Mouse (Mus musculus) right cerebral cortex, postnatal 4 days (tissue): ENCODE data around the gene Oit1.

Source experiments
- DNase-seq: peaks from one replicate; pipeline ENCODE4 v3.0.0-alpha.2; 2022

Gene Oit1

DNA sequence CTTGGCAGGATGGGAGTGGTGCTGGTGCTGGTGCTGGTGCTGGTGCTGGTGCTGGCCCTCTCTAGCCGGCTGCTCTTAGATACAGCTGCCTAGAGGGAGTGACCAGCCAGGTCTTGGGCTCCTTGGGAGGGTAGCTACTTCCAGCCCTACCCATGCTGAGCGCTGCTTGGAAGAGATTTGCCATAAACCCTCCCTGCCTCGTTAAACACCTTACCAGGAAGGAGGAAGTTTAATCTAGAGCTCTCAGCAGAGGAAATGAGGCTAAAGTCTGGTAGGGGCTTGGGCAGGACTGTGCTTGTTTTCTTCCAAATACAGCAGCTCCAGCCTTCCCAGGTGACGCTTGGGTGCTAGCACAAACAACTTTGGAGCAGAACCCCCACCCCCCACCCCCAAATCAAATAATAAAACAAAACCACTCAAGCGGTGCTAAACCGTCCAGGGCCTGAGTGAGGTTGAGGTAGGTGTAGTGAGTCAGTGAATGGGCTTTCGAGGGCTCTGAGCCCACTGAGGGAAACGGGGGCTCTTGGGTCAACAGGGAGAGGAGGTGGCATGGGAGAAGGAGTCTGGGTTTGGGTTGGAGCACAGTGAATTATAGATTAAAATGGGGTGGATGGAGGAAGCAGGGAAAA is at the start of gene Oit1:
Oit1 (minus strand) TSS at position 70 of the 629 bp plus-strand sequence.
- no peak for DNase-seq

DNA sequence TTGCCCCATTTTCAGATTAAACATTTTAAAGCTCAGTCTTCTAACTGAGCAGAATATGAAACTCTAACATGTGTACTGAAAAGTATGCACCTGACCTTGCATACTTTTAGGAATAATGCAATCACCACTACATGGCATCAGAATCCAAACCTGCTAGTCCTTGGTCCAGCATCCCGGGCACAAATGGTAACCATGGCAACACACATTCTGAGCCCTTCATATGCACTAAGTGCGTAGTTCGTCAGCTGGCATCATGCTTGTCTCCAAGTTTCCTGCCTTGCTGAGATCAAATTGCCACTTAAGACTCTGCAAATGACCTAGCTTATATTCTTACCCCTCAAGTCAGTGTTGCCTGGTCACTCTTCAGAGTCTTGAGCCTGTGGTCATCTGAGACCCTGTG is 44.3 kb upstream of the Oit1 start:
- DNase-seq = no peak

- DNase-seq = no peak
Observed at GRCm38 (mm10) chr14:8421199-8421787, 42.7 kb upstream of the Oit1 start.

GRCm38 (mm10) chr14:8418610-8419009 is 40.1 kb upstream of the Oit1 start:
- no peak for DNase-seq

GRCm38 (mm10) chr14:8405946-8406345 is 27.4 kb upstream of the Oit1 start:
- no peak for DNase-seq

GRCm38 (mm10) chr14:8403310-8403709 is 24.8 kb upstream of the Oit1 start:
- DNase-seq = no peak

DNA sequence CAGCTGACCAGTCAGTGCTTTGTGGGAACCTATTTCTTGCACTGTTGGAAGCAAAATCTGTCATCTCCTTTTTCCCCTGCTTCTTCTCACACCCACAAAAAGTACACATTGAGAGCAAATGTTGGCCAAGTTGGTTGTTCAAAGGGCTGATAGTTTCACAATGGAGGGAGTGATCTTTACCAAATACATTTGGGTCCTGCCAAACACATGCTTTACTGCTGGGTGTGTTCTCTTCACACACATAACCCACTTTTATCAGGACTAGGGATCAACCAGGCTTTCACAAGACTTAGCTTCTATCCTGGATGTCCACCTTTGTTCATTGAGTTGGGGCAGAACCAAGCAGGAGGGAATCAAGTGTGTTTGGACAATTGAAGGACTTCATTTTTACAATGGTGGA is 20.0 kb upstream of the Oit1 start:
- no peak for DNase-seq

- DNase-seq = no peak
Observed at GRCm38 (mm10) chr14:8395690-8396287, 17.2 kb upstream of the Oit1 start.

DNA sequence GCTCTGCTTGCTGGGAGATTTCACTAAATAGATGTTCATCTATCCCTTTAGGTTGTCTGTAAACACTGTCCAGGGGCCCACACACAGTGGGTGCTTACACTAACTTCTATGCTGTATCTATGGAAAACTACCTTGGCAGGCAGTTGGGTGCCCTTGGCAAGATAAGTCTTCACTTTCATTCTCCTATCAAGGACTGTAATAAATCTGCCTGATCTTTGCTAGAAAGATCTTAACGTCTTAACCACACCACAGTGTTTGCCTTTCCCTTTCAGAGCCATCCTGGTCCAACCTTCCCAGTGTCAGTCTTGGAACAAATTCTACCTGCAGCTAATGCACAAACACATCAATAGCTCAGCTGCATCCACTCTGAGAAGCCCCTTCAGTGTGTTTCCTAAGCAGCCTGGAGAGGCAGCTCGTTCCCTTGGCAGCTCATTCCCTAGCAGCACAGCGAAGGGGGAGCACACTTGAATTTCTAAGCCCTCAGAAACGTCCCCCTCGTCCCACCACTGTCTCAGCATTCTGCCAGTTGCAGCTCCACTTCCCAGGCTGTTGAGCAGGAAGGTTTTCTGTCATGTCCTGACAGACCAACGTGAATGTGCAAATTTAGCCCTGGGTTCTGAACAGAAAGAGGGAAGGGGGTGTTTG is 13.7 kb upstream of the Oit1 start:
- DNase-seq = peak; percentile 11

DNA sequence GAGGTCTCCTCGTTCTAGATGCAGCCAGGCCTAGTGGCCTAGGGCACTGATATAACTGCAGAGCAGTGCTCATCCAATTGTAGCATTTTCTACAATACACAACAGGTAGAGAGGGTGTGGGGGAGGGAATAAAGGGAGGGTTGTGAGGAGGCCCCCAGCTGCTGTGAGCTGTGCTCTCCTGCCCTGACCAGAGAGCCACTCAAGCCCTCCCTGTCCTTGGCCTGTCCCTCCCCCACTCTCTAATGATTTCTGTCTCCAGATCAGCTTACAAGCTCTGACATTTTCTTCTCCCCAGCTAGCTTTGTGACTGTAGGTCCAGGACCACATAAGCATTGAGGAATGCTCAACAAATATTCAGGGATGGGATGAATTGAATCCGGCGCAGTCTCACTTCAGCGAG is 9.2 kb downstream of the Oit1 start:
- no peak for DNase-seq

DNA sequence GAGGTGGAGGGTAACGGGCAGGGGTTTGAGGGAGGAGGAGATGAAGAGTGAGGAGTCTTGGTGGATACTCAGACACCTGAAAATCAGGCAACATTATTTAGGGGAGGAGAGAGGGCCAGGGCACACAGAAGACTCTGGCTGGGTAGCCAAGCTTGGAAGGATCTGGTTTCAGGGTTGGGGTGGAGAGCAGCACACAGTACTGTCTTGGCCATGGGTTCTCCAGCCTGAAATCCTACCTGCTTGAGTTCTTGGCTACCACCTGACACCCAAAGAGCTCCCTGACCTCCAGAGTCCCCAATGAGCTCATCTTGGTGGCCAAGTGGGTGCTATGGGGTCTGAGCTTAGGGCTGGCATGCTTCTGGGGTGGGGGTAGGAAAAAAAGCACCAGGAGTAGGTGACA is 9.7 kb downstream of the Oit1 start:
- DNase-seq = no peak

DNA sequence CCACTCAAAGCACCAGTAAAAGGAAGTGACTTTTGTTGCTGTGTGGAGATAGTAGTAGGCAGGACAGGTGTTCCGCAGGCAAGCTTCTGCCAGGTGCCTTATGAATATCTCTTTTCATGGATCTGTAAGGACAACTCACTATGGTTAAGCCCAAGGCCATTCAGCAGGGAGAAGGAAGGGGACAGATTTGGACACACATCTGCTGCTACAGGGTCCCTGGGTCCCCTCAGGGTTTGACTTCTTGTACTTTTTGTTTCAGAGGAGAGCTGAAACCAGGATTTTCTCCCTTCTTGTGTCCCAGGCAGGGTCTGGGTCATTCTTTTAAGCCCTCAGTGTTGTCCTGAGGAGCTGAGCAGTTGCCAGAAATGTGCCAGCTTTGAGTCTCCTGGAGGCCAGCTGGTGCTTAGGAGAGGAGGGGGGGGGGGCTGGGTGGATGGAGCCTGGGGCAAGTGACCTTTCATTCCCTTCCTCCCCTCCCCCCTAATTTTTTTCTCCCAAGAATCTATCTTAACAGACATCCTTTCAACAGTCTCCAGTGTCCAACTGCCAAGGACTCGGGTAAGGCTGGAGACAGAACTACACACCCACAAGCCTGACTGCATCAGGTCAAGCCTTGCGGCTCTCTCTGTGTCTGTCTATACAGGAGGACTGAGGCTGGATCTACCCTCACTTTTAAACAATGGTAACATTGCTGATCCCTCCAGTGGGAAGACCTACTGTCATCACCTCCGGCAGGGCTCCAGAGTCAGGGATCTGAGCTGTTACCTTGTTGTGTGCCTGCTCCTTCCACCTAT is 10.6 kb downstream of the Oit1 start:
- DNase-seq = no peak

DNA sequence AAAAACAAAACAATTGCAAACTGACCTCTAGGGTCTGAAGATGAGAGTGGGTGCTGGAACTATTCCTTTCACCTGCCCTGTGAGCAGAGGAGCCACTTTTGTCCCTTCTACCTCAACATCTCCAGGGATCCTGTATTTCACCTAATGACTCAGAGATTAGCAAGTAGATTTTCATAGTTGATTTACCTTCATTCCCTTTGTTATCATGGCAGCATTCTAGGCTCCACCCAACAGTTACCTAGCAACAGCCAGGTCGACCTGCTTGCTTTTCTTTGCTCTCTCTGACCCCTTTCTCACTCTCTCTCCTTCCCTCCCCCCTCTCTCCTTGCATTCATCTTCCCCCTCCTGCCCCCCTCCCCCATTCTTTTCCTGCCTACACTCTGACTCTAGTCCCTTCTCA is 11.4 kb downstream of the Oit1 start:
- no peak for DNase-seq

DNA sequence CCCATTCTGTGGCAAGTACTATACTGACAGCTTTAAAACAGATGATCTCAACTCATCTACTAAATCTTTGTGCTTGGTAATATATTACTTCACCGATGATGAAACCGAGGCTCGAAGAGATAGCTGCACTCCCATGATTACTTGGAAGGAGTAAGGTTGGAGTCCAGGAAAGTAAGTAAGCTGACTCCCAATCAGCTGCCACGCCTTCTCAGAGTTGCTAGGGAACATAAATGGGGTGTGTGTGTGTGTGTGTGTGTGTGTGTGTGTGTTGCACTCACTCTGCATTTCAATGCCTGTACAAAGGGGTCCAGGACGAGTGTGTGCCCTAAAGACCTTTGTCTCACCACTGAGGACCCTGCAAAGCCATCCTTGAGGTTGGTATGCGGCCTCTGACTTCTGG is 12.7 kb downstream of the Oit1 start:
- DNase-seq = no peak

DNA sequence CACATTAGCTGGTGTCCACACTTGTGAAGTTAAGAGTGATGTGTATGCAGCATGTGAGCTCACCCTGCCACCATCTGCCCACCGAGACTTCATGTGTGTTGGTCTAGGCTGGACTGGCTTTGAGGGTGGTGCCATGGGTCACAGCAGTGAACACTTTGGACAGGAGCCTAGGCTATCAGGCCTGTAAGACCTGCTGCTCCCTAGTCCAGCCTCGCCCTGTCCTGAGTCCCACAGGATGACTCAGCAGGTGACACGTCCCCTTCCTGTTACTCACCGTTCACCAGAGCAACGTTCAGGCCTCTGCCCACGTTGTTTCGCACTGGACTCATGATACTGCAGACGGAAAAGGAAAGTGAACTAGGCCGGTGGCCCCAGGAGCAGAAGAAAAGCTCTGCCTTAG is 21.7 kb downstream of the Oit1 start:
- DNase-seq = no peak

- peak; percentile 73 for DNase-seq
Observed at GRCm38 (mm10) chr14:8355999-8356501, 22.5 kb downstream of the Oit1 start.

DNA sequence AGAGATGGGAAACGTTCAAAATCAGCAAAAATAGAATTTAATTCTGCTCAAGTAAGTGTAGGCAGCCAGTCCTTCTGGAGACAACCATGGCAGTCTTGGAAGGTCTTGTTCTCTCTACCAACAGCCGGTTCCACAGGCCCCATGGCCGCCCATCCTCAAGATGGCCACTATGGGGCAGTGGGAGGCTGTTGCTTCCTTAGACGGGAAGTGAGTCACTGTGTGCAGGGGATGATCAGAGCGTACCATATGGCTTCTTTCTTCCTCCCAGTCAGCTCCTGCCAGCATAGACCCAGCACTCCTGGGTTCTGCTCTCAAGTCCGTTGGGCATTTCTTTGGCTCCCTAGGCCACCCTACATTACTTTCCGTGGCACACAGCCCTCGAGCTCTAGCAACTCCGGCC is 29.6 kb downstream of the Oit1 start:
- DNase-seq = no peak

- DNase-seq = peak; percentile 95
Observed at GRCm38 (mm10) chr14:8346255-8346997, 32.1 kb downstream of the Oit1 start.

DNA sequence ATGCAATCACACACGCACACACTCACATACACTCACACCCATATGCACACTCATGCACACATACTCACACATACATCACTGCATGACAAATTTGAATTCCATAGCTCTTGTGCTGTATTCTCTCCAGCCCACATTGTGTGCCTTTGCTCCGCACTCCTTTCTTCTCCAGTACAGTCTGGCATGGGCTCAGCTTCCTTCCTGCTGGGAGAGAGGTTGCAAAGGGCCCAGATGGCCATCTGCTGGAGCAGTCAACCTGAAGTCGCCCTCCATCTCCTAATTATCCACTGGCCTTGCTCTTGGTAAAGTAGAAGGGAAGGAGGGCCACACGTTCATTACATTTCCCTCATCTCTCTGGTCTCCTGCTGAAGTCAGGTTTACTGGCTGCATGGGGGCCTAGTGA is 33.0 kb downstream of the Oit1 start:
- no peak for DNase-seq

- peak; percentile 34 for DNase-seq
Observed at GRCm38 (mm10) chr14:8342509-8343106, 35.9 kb downstream of the Oit1 start.

DNA sequence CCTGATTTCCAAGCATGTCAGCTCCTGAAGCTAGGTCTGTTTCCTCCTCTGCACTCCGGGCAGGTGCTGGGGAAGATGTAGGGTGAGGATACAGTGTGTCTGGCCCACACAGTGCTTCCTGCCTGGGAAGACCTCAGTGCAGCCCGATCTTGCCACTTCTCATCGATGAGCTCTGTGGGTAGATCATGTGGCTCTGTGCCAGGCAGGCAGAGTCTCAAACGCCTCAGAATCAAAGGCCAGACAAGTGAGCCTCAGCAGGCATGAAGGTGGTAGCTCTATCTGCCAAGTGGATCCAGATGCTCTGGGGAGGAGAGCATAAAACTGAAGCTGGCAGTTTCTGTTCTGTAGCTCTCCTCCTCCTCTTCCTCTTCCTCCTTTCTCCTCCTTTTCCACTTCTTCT is 38.3 kb downstream of the Oit1 start:
- DNase-seq = no peak

GRCm38 (mm10) chr14:8335947-8336346 is 42.6 kb downstream of the Oit1 start:
- DNase-seq = no peak
